Mouse (Mus musculus): Measurements from ENCODE around the gene Slc6a11. TPM values are rescaled to one million over a fixed set of nuclear protein-coding genes. Genes with fewer than 3 reads are reported as not detected.

Gene Slc6a11
- total RNA-seq, 2 experiments from 2014 or later = 0.23 to 0.24 TPM

GRCm38 (mm10) chr6:114257762-114258361 lies 126.8 kb downstream of the Slc6a11 start:
- intact Hi-C loops (cut with DNase I; ENCODE audit: low total_unique reads) = no loop called here

GRCm38 (mm10) chr6:114258661-114259193 lies 127.7 kb downstream of the Slc6a11 start:
- intact Hi-C loops (cut with DNase I; ENCODE audit: low total_unique reads) = no loop called here

More at GRCm38 (mm10) chr6:114257762-114258361, 126.8 kb downstream of the Slc6a11 start:
- no peak for DNase-seq

GRCm38 (mm10) chr6:114261609-114262008 lies 130.6 kb downstream of the Slc6a11 start:
- intact Hi-C loops (cut with DNase I; ENCODE audit: low total_unique reads) = no loop called here
- no peak for DNase-seq

More at GRCm38 (mm10) chr6:114258661-114259193, 127.7 kb downstream of the Slc6a11 start:
- no peak for DNase-seq

- intact Hi-C loops (cut with DNase I; ENCODE audit: low total_unique reads) = no loop called here
- no peak for DNase-seq
These were observed 133.0 kb downstream of the Slc6a11 start for GRCm38 (mm10) chr6:114264010-114264409.

- DNase-seq = no peak
- intact Hi-C loops (cut with DNase I; ENCODE audit: low total_unique reads) = no loop called here
These were observed 133.4 kb downstream of the Slc6a11 start for GRCm38 (mm10) chr6:114264426-114264825.

- no peak for DNase-seq
- intact Hi-C loops (cut with DNase I; ENCODE audit: low total_unique reads) = no loop called here
These were observed 135.2 kb downstream of the Slc6a11 start for GRCm38 (mm10) chr6:114266273-114266672.

GRCm38 (mm10) chr6:114267979-114268378 lies 136.9 kb downstream of the Slc6a11 start:
- intact Hi-C loops (cut with DNase I; ENCODE audit: low total_unique reads) = no loop called here
- DNase-seq = no peak

GRCm38 (mm10) chr6:114269589-114269988 lies 138.5 kb downstream of the Slc6a11 start:
- intact Hi-C loops (cut with DNase I; ENCODE audit: low total_unique reads) = no loop called here
- DNase-seq = no peak

GRCm38 (mm10) chr6:114270799-114271198 lies 139.8 kb downstream of the Slc6a11 start:
- intact Hi-C loops (cut with DNase I; ENCODE audit: low total_unique reads) = no loop called here
- DNase-seq = no peak

- intact Hi-C loops (cut with DNase I; ENCODE audit: low total_unique reads) = no loop called here
- DNase-seq = peak; percentile 77
These were observed 141.2 kb downstream of the Slc6a11 start for GRCm38 (mm10) chr6:114272279-114272678.

- intact Hi-C loops (cut with DNase I; ENCODE audit: low total_unique reads) = no loop called here
- no peak for DNase-seq
These were observed 143.1 kb downstream of the Slc6a11 start for GRCm38 (mm10) chr6:114273997-114274728.

GRCm38 (mm10) chr6:114275800-114276199 lies 144.8 kb downstream of the Slc6a11 start:
- intact Hi-C loops (cut with DNase I; ENCODE audit: low total_unique reads) = no loop called here
- DNase-seq = no peak

- intact Hi-C loops (cut with DNase I; ENCODE audit: low total_unique reads) = no loop called here
- DNase-seq = peak; percentile 54
These were observed 151.6 kb downstream of the Slc6a11 start, which contains the start of gene Slc6a1 for GRCm38 (mm10) chr6:114282469-114283277. TSS of gene Slc6a1 (plus strand) at chr6:114282635.

GRCm38 (mm10) chr6:114283278-114283770 lies 152.3 kb downstream of the Slc6a11 start:
- intact Hi-C loops (cut with DNase I; ENCODE audit: low total_unique reads) = no loop called here
- DNase-seq = no peak

GRCm38 (mm10) chr6:114283927-114284703 lies 153.1 kb downstream of the Slc6a11 start:
- DNase-seq = no peak
- intact Hi-C loops (cut with DNase I; ENCODE audit: low total_unique reads) = no loop called here

- no peak for DNase-seq
- intact Hi-C loops (cut with DNase I; ENCODE audit: low total_unique reads) = no loop called here
These were observed 154.4 kb downstream of the Slc6a11 start for GRCm38 (mm10) chr6:114285424-114285823.

- intact Hi-C loops (cut with DNase I; ENCODE audit: low total_unique reads) = no loop called here
- no peak for DNase-seq
These were observed 158.1 kb downstream of the Slc6a11 start for GRCm38 (mm10) chr6:114289106-114289505.

- intact Hi-C loops (cut with DNase I; ENCODE audit: low total_unique reads) = no loop called here
These were observed 159.1 kb downstream of the Slc6a11 start for GRCm38 (mm10) chr6:114290184-114290583.

GRCm38 (mm10) chr6:114290929-114291328 lies 159.9 kb downstream of the Slc6a11 start:
- intact Hi-C loops (cut with DNase I; ENCODE audit: low total_unique reads) = no loop called here
- DNase-seq = no peak

More at GRCm38 (mm10) chr6:114290184-114290583, 159.1 kb downstream of the Slc6a11 start:
- no peak for DNase-seq

All from gastrocnemius, postnatal 14 days (tissue).